Mouse (Mus musculus) lung, postnatal 0 days (tissue): ENCODE data around the gene Rai14. TPM values are rescaled to one million over a fixed set of nuclear protein-coding genes. Genes with fewer than 3 reads are reported as not detected.

Experiments
- ATAC-seq: fragments of 200-750 bp; cut with Nextera tagmentation; 2 replicates; pipeline ENCODE4 v1.8.0; 2017; ENCODE audit warnings: moderate library complexity
- DNase-seq: peaks from one replicate; pipeline ENCODE4 v3.0.0-alpha.2; 2016; ENCODE audit warnings: low spot score
- H3K27ac ChIP-seq: fragments of 300-500 bp; sonication (generic); 2 replicates; pipeline ENCODE4 v1.5.1; 2014; ENCODE audit warnings: antibody characterized with exemption, mild to moderate bottlenecking, low read length, mixed read lengths
- H3K27me3 ChIP-seq: fragments of 300-500 bp; sonication (generic); replicated peaks from 2 replicates; pipeline ENCODE4 v1.6.1; 2014; ENCODE audit warnings: low read length, mixed read lengths; ENCODE audit not compliant: insufficient read depth
- H3K36me3 ChIP-seq: fragments of 300-500 bp; sonication (generic); 2 replicates; pipeline ENCODE4 v1.6.1; 2014; ENCODE audit warnings: low read length, mixed read lengths; ENCODE audit not compliant: insufficient read depth
- H3K4me1 ChIP-seq: fragments of 300-500 bp; sonication (generic); 2 replicates; pipeline ENCODE4 v1.6.1; 2014; ENCODE audit warnings: antibody characterized with exemption, low read depth, low read length, mixed read lengths; ENCODE audit not compliant: insufficient read depth
- H3K4me2 ChIP-seq: fragments of 300-500 bp; sonication (generic); replicated peaks from 2 replicates; pipeline ENCODE4 v1.6.1; 2014; ENCODE audit warnings: low read depth, mild to moderate bottlenecking, low read length, moderate library complexity, mixed read lengths
- H3K4me3 ChIP-seq: fragments of 300-500 bp; sonication (generic); 2 replicates; pipeline ENCODE4 v1.5.1; 2014; ENCODE audit warnings: low read depth, low read length
- H3K9ac ChIP-seq: fragments of 300-500 bp; sonication (generic); replicated peaks from 2 replicates; pipeline ENCODE4 v1.6.1; 2014; ENCODE audit warnings: low read depth, mild to moderate bottlenecking
- H3K9me3 ChIP-seq: fragments of 300-500 bp; sonication (generic); 2 replicates; pipeline ENCODE4 v1.6.1; 2016; ENCODE audit warnings: low read length, mixed read lengths
- CTCF ChIP-seq: IDR thresholded peaks from 2 replicates; pipeline ENCODE4 v1.5.1; 2016; ENCODE audit warnings: antibody characterized with exemption, mild to moderate bottlenecking
- EP300 ChIP-seq: IDR thresholded peaks from 2 replicates; pipeline ENCODE4 v1.6.1; 2016; ENCODE audit warnings: antibody characterized with exemption, mild to moderate bottlenecking, control low read depth
- whole genome bisulfite sequencing: fragments of 180-500 bp; shearing (Covaris S2); extraction: QIAGEN DNeasy Blood & Tissue Kit; methylation state at CpG from one replicate; pipeline ENCODE4 v1.1.7; 2014; 5-methylcytosine and 5-hydroxymethylcytosine counted together
- polyA plus RNA-seq: library from polyadenylated mRNA; unstranded; fragments of >200 nt; fragmentation: Nextera tagmentation; extraction: Ambion mirVana; gene quantifications from 2 replicates; pipeline ENCODE4 v1.2.1, GENCODE M21; 2015

Gene Rai14
- polyA plus RNA-seq, 1 experiment from 2014 or later = 56.0 TPM

DNA sequence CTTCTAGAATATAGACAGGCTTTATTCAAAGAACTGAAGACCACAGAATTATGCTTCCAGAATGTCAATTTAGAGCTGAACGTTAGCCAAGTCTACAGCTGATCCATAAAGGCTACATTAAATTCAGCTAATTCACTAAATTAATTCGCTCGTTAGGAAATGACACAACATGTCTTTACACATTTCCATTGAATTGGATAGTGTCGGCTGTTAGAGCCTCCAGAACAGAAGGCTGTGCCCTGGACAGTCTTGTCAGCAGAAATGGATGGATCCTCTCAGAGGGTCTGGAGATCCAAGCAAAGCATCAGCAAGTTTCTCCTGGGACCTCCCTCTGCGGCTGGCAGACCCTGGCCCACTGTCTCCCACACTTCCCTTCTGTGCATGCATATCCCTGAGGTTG is 58.3 kb downstream of the Rai14 start:
- Histone ChIP-seq H3K27me3 (no peaks in the 10 kb centered on the region), H3K4me1 (no peaks in the 10 kb centered on the region), H3K9me3 (no peaks in the 10 kb centered on the region), H3K27ac (no peak overlapping the region), H3K36me3 (no peaks in the 10 kb centered on the region), H3K4me3 (no peak overlapping the region), H3K9ac (no peak overlapping the region), H3K4me2 (no peak overlapping the region)
- no peak for TF ChIP-seq CTCF
- no peak for TF ChIP-seq EP300
- WGBS = 84% methylated on average over 5 of the region's 5 CpGs
- ATAC-seq = no peak
- DNase-seq = no peak

DNA sequence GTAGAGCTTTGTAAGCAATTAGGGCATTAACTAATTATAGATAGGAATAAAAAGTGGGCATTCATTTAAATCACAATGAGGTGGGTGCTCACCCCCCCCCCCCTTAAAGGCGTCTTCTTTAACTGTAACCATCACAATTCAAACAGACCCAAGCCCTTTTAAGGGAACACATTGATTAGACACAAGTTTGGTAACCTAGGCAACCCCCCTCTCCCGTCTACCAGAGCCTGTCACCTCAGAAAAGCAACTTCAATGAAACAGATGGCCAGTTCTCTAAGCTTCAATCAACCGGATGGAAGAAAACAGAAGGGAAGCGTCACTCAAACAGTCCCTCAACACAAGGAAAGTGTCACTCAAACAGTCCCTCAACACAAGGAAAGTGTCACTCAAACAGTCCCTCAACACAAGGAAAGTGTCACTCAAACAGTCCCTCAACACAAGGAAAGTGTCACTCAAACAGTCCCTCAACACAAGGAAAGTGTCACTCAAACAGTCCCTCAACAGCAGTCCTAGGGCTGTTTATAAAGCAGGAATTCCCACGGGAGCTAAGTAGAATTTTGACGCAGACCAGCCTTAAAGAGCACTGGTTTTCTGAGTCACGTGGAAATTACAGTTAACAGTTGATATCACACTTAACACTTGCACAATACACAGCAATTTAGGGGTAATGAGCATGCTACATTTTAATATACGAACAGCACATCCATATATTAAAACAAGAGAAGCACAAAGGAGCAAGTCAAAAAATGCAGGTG is 59.1 kb downstream of the Rai14 start:
- H3K4me2 ChIP-seq = no peak overlapping the region
- H3K36me3 ChIP-seq = no peaks in the 10 kb centered on the region
- no peak overlapping the region for H3K9ac ChIP-seq
- H3K27ac ChIP-seq = no peak overlapping the region
- no peak for TF ChIP-seq EP300
- no peak for TF ChIP-seq CTCF
- no peaks in the 10 kb centered on the region for H3K27me3 ChIP-seq
- DNase-seq (no peak), ATAC-seq (no peak)
- H3K4me3 ChIP-seq = no peak overlapping the region
- no peaks in the 10 kb centered on the region for H3K9me3 ChIP-seq
- no peaks in the 10 kb centered on the region for H3K4me1 ChIP-seq
- 38% methylated on average over 8 of the region's 8 CpGs for WGBS

- TF ChIP-seq CTCF (no peak), EP300 (no peak)
- no peak overlapping the region for H3K9ac ChIP-seq
- no peaks in the 10 kb centered on the region for H3K36me3 ChIP-seq
- H3K9me3 ChIP-seq = no peaks in the 10 kb centered on the region
- DNase-seq (no peak), ATAC-seq (no peak)
- H3K27ac ChIP-seq = no peak overlapping the region
- 80% methylated on average over 1 of the region's 1 CpGs for WGBS
- no peak overlapping the region for H3K4me2 ChIP-seq
- H3K4me3 ChIP-seq = no peak overlapping the region
- H3K27me3 ChIP-seq = no peaks in the 10 kb centered on the region
- H3K4me1 ChIP-seq = no peaks in the 10 kb centered on the region
Measured at GRCm38 (mm10) chr15:10654696-10655095, 59.7 kb downstream of the Rai14 start.

DNA sequence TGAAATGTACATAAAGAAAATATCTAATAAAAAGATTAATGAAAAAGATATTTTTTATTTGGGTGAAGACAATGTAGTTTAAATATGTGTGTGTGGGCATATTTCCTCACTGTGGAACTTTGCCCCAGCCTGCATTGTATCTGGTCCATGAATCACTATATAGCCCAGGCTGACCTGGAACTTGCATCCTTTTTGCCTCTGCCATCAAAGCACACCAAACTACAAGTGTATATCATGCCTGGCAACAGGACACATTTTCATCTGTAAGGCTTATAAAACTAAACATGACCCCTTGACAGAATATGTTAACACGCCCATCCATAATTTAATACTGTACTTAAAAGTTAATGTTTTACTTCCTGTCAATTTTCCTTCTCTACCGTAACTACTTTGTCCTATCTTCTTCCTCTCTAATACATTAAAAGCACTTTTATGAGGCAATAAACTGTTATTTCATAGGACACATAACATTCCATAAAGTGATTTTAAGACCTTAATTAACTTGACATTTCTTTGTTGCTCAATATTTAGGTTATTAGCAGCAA is 61.4 kb downstream of the Rai14 start:
- DNase-seq = no peak
- H3K4me2 ChIP-seq = no peak overlapping the region
- no peak overlapping the region for H3K4me3 ChIP-seq
- TF ChIP-seq CTCF (no peak), EP300 (no peak)
- H3K4me1 ChIP-seq = 0 out of 2 replicates have a peak, but pooled peaks cover 3% of the 10 kb centered on the region
- ATAC-seq = no peak
- H3K36me3 ChIP-seq = no peaks in the 10 kb centered on the region
- H3K27me3 ChIP-seq = no peaks in the 10 kb centered on the region
- 61% methylated on average over 2 of the region's 2 CpGs for WGBS
- H3K27ac ChIP-seq = no peak overlapping the region
- no peak overlapping the region for H3K9ac ChIP-seq
- H3K9me3 ChIP-seq = no peaks in the 10 kb centered on the region

- TF ChIP-seq EP300 = no peak
- no peak for TF ChIP-seq CTCF
- Histone ChIP-seq H3K4me2 (no peak overlapping the region), H3K27me3 (no peaks in the 10 kb centered on the region), H3K4me1 (0 out of 2 replicates have a peak, but pooled peaks cover 3% of the 10 kb centered on the region), H3K9me3 (no peaks in the 10 kb centered on the region), H3K4me3 (no peak overlapping the region), H3K36me3 (no peaks in the 10 kb centered on the region), H3K9ac (no peak overlapping the region), H3K27ac (no peak overlapping the region)
- WGBS = 14% methylated on average over 6 of the region's 6 CpGs
- DNase-seq = peak; percentile 63
- ATAC-seq = peak; percentile 85
Measured at GRCm38 (mm10) chr15:10648372-10649109, 65.9 kb downstream of the Rai14 start.

DNA sequence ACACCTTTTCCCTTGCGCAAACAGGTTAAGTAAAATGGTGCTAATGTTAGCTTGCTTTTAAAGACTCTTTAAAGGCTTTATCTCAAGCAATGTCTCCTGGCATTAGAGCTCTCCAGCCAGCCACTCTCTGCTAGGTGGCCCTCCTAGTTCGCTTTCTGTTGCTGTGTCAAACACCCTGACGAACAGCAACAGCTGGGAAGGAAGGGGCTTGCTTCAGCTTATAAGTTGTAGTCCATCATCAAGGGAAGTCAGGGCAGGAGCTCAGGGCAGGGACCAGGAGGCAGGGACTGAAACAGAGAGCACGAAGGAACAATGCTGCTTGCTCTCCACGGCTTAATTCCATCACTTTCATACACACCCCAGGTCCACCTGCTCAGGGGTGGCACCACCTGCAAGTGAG is 68.1 kb downstream of the Rai14 start:
- Histone ChIP-seq H3K4me2 (no peak overlapping the region), H3K27me3 (no peaks in the 10 kb centered on the region), H3K36me3 (no peaks in the 10 kb centered on the region), H3K27ac (no peak overlapping the region), H3K4me1 (0 out of 2 replicates have a peak, but pooled peaks cover 3% of the 10 kb centered on the region), H3K9me3 (no peaks in the 10 kb centered on the region), H3K4me3 (no peak overlapping the region), H3K9ac (no peak overlapping the region)
- ATAC-seq (no peak), DNase-seq (no peak)
- 71% methylated on average over 5 of the region's 5 CpGs for WGBS
- no peak for TF ChIP-seq CTCF
- no peak for TF ChIP-seq EP300
